Mouse (Mus musculus) ovary, adult 18-20 months (tissue): ENCODE measurements around the gene Cacul1.
"Not testable (repeated sequence)": the region's sequence is repeated elsewhere in the genome, so short reads cannot be mapped to it uniquely, and the experiment has no call there.

Experiments used
- DNase-seq: peaks from one replicate; pipeline ENCODE4 v3.0.0; 2022; ENCODE audit warnings: low spot score, mixed read lengths

Gene Cacul1

GRCm38 (mm10) chr19:60580582-60581339 lies at the start of gene Cacul1:
Gene Cacul1 (minus strand): TSS chr19:60581025.
- DNase-seq, result peak; percentile 97

GRCm38 (mm10) chr19:60619420-60619819 lies 38.6 kb upstream of the Cacul1 start:
- no peak for DNase-seq

GRCm38 (mm10) chr19:60617007-60617406 lies 36.2 kb upstream of the Cacul1 start:
- DNase-seq, result no peak

GRCm38 (mm10) chr19:60615470-60616200 lies 34.8 kb upstream of the Cacul1 start:
- DNase-seq, result no peak

- DNase-seq, result no peak
Observed at GRCm38 (mm10) chr19:60611525-60612215, 30.8 kb upstream of the Cacul1 start.

- no peak for DNase-seq
Observed at GRCm38 (mm10) chr19:60608766-60609165, 27.9 kb upstream of the Cacul1 start.

GRCm38 (mm10) chr19:60603586-60603985 lies 22.8 kb upstream of the Cacul1 start:
- DNase-seq, result no peak

GRCm38 (mm10) chr19:60602066-60602465 lies 21.2 kb upstream of the Cacul1 start:
- DNase-seq, result not testable (repeated sequence)

GRCm38 (mm10) chr19:60598025-60598697 lies 17.3 kb upstream of the Cacul1 start:
- no peak for DNase-seq

- no peak for DNase-seq
Observed at GRCm38 (mm10) chr19:60589646-60590045, 8.8 kb upstream of the Cacul1 start.

- no peak for DNase-seq
Observed at GRCm38 (mm10) chr19:60586652-60587051, 5.8 kb upstream of the Cacul1 start.

GRCm38 (mm10) chr19:60583201-60583600 lies 2.4 kb upstream of the Cacul1 start:
- no peak for DNase-seq

- DNase-seq, result no peak
Observed at GRCm38 (mm10) chr19:60581377-60582290, 809 bp upstream of the Cacul1 start.

- peak; percentile 7 for DNase-seq
Observed at GRCm38 (mm10) chr19:60579771-60580581, 849 bp downstream of the Cacul1 start.

- no peak for DNase-seq
Observed at GRCm38 (mm10) chr19:60576741-60577140, 4.1 kb downstream of the Cacul1 start.

- no peak for DNase-seq
Observed at GRCm38 (mm10) chr19:60560497-60560896, 20.3 kb downstream of the Cacul1 start.

- DNase-seq, result no peak
Observed at GRCm38 (mm10) chr19:60554866-60555438, 25.9 kb downstream of the Cacul1 start.

- DNase-seq, result no peak
Observed at GRCm38 (mm10) chr19:60553501-60553900, 27.3 kb downstream of the Cacul1 start.

GRCm38 (mm10) chr19:60543302-60543701 lies 37.5 kb downstream of the Cacul1 start:
- DNase-seq, result no peak

- no peak for DNase-seq
Observed at GRCm38 (mm10) chr19:60531897-60532296, 48.9 kb downstream of the Cacul1 start.
